Mouse (Mus musculus): ENCODE results near the gene Rasl12. TPM values are rescaled to one million over a fixed set of nuclear protein-coding genes. Genes with fewer than 3 reads are reported as not detected.

The Rasl12 gene
- polyA plus RNA-seq, 1 experiment, result 7.8 TPM

DNA sequence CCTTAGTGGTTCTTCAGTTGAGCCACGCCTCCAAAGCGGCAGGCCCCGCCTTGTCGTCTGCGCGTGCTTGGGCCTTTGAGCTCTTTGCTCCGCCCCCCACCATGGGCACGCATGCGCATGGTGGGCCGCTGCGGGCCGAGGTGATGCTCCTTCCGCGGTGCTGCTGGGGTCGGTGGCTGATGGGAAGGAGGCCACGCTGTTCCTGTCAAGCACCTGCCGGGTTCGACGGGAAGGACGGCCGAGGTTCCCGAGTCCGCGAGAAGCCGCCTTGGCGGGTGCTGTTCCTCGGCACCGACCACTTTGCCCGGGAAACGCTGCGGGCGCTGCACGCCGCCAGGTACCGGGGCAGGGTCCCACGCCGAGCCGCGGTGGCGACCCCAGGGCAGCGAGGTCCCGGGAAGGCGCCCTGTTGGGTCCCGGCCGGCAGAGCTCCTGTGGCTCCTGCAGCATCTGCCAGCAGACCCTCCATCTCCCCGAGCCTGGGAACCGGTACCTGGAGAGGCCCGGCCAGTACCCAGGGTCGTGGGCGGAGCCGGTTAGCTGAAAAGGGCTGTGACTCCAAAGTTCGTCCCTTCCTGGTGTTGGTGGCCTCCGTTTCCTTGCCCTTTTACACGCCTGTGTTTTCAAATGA is 37.5 kb downstream of the Rasl12 start, which contains the start of gene Mtfmt:
Gene Mtfmt, plus strand, starts transcription at position 112 of the 631 bp plus-strand sequence.
- peak within 1 kb of the TSS; percentile 76 for H3K4me3 ChIP-seq (ENCODE audit: control insufficient read depth, insufficient read depth, low read length)
- DNase-seq, result peak; percentile 98
- peaks cover 11% of the 10 kb centered on the region for H3K36me3 ChIP-seq (ENCODE audit: control insufficient read depth, insufficient read depth, low read length)
- peaks cover 4% of the 10 kb centered on the region for H3K4me1 ChIP-seq (replicated peaks; ENCODE audit: control insufficient read depth, insufficient read depth, low read length)
- no peak within 1 kb of the TSS for H3K27ac ChIP-seq (ENCODE audit: control insufficient read depth, insufficient read depth, low read length)
- TF ChIP-seq CTCF (IDR thresholded peaks at IDR 0.05; ENCODE audit: borderline replicate concordance, control insufficient read depth, extremely low read depth, insufficient read depth, low read length, poor library complexity) (no peak; the same call in 1 of the 2 replicates), POLR2A (IDR thresholded peaks at IDR 0.05; ENCODE audit: control insufficient read depth, extremely low read depth, insufficient read depth, low read length, poor library complexity) (peak; percentile 66; the same call in 1 of the 2 replicates)
- WGBS, result under 1% methylated on average over 54 of the region's 54 CpGs
- no peaks in the 10 kb centered on the region for H3K27me3 ChIP-seq (ENCODE audit: control insufficient read depth, insufficient read depth, low read length)

DNA sequence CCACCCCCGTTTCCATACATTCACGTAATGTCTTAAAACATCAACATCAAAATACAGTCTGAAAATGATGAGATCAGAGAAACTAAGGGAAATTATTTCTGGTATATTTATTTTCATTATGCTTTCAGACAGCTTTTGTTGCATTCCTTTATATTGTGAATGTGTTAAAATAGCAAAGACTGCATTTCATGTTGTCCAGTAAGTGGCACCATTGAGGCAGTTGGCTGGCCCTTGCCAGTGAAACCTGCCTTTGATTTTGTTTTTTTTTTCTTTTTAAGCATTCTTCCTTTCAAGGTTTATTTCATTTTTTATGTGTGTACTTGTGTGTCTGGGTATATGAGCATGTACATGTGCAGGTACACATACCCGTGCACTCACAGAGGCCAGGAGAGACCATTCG is 46.4 kb downstream of the Rasl12 start:
- Histone ChIP-seq H3K4me3 (ENCODE audit: control insufficient read depth, insufficient read depth, low read length) (no peak overlapping the region), H3K27ac (ENCODE audit: control insufficient read depth, insufficient read depth, low read length) (no peak overlapping the region), H3K36me3 (ENCODE audit: control insufficient read depth, insufficient read depth, low read length) (peaks cover 70% of the 10 kb centered on the region), H3K4me1 (replicated peaks; ENCODE audit: control insufficient read depth, insufficient read depth, low read length) (no peaks in the 10 kb centered on the region), H3K27me3 (ENCODE audit: control insufficient read depth, insufficient read depth, low read length) (no peaks in the 10 kb centered on the region)
- WGBS, result 98% methylated on average over 4 of the region's 4 CpGs
- TF ChIP-seq POLR2A (IDR thresholded peaks at IDR 0.05; ENCODE audit: control insufficient read depth, extremely low read depth, insufficient read depth, low read length, poor library complexity) (no peak), CTCF (IDR thresholded peaks at IDR 0.05; ENCODE audit: borderline replicate concordance, control insufficient read depth, extremely low read depth, insufficient read depth, low read length, poor library complexity) (no peak)
- no peak for DNase-seq

DNA sequence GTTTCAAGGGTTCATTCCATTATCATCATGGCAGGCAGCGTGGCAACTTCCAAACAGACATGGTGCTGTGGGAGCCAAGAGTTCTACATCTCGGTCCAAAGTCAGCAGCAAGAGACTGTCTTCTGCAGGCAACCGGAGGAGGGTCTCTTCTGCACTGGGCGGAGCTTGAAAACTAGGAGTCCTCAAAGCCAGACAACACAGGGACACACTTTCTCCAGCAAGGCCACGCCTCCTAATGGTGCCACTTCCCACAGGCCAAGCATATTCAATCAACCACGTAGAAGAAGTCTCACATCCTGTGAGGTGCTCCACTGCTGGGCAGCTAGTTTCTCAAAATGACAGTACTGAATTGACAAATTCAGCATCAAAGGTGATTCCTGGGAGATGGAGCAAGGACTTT is 49.6 kb downstream of the Rasl12 start:
- WGBS, result 91% methylated on average over 6 of the region's 6 CpGs
- H3K27ac ChIP-seq (ENCODE audit: control insufficient read depth, insufficient read depth, low read length), result no peak overlapping the region
- TF ChIP-seq POLR2A (IDR thresholded peaks at IDR 0.05; ENCODE audit: control insufficient read depth, extremely low read depth, insufficient read depth, low read length, poor library complexity), result no peak
- TF ChIP-seq CTCF (IDR thresholded peaks at IDR 0.05; ENCODE audit: borderline replicate concordance, control insufficient read depth, extremely low read depth, insufficient read depth, low read length, poor library complexity), result no peak
- H3K4me1 ChIP-seq (replicated peaks; ENCODE audit: control insufficient read depth, insufficient read depth, low read length), result no peaks in the 10 kb centered on the region
- H3K4me3 ChIP-seq (ENCODE audit: control insufficient read depth, insufficient read depth, low read length), result no peak overlapping the region
- H3K36me3 ChIP-seq (ENCODE audit: control insufficient read depth, insufficient read depth, low read length), result peaks cover 65% of the 10 kb centered on the region
- no peaks in the 10 kb centered on the region for H3K27me3 ChIP-seq (ENCODE audit: control insufficient read depth, insufficient read depth, low read length)
- no peak for DNase-seq

DNA sequence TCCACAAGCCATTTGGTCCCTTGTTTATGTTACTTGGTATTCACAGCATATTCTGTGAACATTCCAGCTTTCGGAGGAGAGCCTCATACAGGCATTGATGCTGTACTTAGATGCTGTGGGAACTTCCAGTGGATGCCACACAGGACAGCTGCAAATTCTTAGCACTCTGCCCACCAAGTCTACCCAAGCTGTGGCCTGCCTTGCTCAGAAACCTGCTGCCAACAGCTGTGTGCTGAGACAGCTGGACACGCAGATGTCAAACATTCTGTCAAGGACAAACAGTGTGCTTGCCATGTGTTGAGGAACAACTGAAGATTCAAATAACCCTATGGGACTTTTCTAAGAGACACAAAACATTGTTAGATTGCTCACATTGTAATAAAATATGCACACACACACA is 60.7 kb downstream of the Rasl12 start:
- Histone ChIP-seq H3K36me3 (ENCODE audit: control insufficient read depth, insufficient read depth, low read length) (no peaks in the 10 kb centered on the region), H3K4me3 (ENCODE audit: control insufficient read depth, insufficient read depth, low read length) (no peak overlapping the region), H3K4me1 (replicated peaks; ENCODE audit: control insufficient read depth, insufficient read depth, low read length) (peaks cover 6% of the 10 kb centered on the region), H3K27ac (ENCODE audit: control insufficient read depth, insufficient read depth, low read length) (no peak overlapping the region), H3K27me3 (ENCODE audit: control insufficient read depth, insufficient read depth, low read length) (no peaks in the 10 kb centered on the region)
- TF ChIP-seq CTCF (IDR thresholded peaks at IDR 0.05; ENCODE audit: borderline replicate concordance, control insufficient read depth, extremely low read depth, insufficient read depth, low read length, poor library complexity) (no peak), POLR2A (IDR thresholded peaks at IDR 0.05; ENCODE audit: control insufficient read depth, extremely low read depth, insufficient read depth, low read length, poor library complexity) (no peak)
- no peak for DNase-seq
- 94% methylated on average over 2 of the region's 2 CpGs for WGBS

DNA sequence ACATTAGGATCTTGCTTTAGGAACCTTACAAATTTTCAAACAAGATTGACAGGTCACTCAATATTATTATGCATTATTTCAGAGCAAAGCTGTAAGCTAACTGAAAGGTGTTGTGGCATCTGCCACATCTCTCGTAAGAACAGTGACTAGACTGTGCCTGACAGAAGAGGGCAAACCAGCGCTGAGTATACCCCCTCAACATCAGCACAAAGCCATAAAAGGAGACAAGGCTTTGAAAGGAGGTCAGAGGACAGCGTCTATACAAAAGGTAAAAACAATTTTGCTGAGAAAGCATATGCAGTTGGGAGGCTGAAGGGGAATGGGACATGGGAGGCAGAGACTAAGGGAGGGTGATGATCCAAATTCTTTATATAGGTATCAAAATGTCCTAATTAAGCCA is 61.9 kb downstream of the Rasl12 start:
- Histone ChIP-seq H3K36me3 (ENCODE audit: control insufficient read depth, insufficient read depth, low read length) (no peaks in the 10 kb centered on the region), H3K27me3 (ENCODE audit: control insufficient read depth, insufficient read depth, low read length) (no peaks in the 10 kb centered on the region), H3K4me1 (replicated peaks; ENCODE audit: control insufficient read depth, insufficient read depth, low read length) (peaks cover 10% of the 10 kb centered on the region), H3K4me3 (ENCODE audit: control insufficient read depth, insufficient read depth, low read length) (no peak overlapping the region), H3K27ac (ENCODE audit: control insufficient read depth, insufficient read depth, low read length) (no peak overlapping the region)
- TF ChIP-seq CTCF (IDR thresholded peaks at IDR 0.05; ENCODE audit: borderline replicate concordance, control insufficient read depth, extremely low read depth, insufficient read depth, low read length, poor library complexity) (no peak), POLR2A (IDR thresholded peaks at IDR 0.05; ENCODE audit: control insufficient read depth, extremely low read depth, insufficient read depth, low read length, poor library complexity) (no peak)
- no peak for DNase-seq
- WGBS, result 86% methylated on average over 3 of the region's 3 CpGs

DNA sequence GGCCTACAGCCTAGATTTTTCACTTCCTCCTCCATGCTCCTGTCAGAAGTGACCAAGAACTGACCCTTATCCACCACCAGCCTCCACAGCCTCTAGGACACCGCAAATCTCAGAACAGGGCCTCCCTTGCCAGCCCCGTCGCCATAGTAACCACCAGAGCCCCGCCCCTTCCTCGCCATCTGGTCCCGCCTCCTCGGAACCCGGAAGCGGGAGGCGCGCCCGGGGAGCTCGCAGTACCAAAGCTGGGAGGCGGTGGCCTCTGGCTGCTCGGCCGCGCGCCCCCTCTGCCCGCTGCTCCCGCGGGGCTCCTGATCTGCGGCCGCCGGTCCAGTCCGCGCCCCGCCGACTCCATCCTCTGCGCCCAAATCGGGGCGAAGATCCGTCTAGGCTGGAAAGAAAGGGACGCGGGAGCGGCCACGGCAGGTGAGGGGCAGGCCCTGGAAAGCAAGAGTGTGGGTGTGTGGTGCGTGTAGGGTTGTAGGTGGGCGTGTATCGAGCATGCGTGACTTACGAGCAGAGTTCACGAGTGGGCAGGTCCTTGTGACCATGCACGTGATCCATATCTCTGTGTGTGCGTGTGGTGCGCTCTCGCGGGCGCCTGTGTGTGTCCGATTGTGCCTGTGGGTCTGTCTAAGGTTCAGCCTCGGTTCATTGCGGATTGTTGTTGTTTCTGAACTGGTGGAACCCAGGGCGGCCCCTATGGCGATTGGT is 62.6 kb downstream of the Rasl12 start, which contains the start of gene Spg21:
Gene Spg21, plus strand, starts transcription at position 216 of the 711 bp plus-strand sequence.
- peaks cover 4% of the 10 kb centered on the region for H3K36me3 ChIP-seq (ENCODE audit: control insufficient read depth, insufficient read depth, low read length)
- 0 out of 2 replicates have a peak, but pooled peaks have one; percentile 49 for TF ChIP-seq CTCF (IDR thresholded peaks at IDR 0.05; ENCODE audit: borderline replicate concordance, control insufficient read depth, extremely low read depth, insufficient read depth, low read length, poor library complexity)
- TF ChIP-seq POLR2A (IDR thresholded peaks at IDR 0.05; ENCODE audit: control insufficient read depth, extremely low read depth, insufficient read depth, low read length, poor library complexity), result 0 out of 2 replicates have a peak, but pooled peaks have one; percentile 55
- H3K4me3 ChIP-seq (ENCODE audit: control insufficient read depth, insufficient read depth, low read length), result peak within 1 kb of the TSS; percentile 96
- H3K4me1 ChIP-seq (replicated peaks; ENCODE audit: control insufficient read depth, insufficient read depth, low read length), result peaks cover 10% of the 10 kb centered on the region
- peak; percentile 97 for DNase-seq
- H3K27me3 ChIP-seq (ENCODE audit: control insufficient read depth, insufficient read depth, low read length), result no peaks in the 10 kb centered on the region
- under 1% methylated on average over 53 of the region's 53 CpGs for WGBS
- no peak within 1 kb of the TSS for H3K27ac ChIP-seq (ENCODE audit: control insufficient read depth, insufficient read depth, low read length)
